Mouse (Mus musculus) forebrain, embryonic 15.5 days (tissue): Measurements from ENCODE around the gene Dner. TPM values are rescaled to one million over a fixed set of nuclear protein-coding genes. Genes with fewer than 3 reads are reported as not detected.
"Not testable (repeated sequence)": the region's sequence is repeated elsewhere in the genome, so short reads cannot be mapped to it uniquely, and the experiment has no call there.

Experiments used
- ATAC-seq: fragments of 200-750 bp; cut with Nextera tagmentation; replicated peaks from 2 replicates; pipeline ENCODE4 v1.8.0; 2017; ENCODE audit warnings: mild to moderate bottlenecking, moderate TSS enrichment, moderate library complexity
- H3K27ac ChIP-seq: fragments of 300-500 bp; sonication (generic); replicated peaks from 2 replicates; pipeline ENCODE4 v1.5.1; 2015; ENCODE audit warnings: mild to moderate bottlenecking, inconsistent platforms
- H3K27me3 ChIP-seq: fragments of 300-500 bp; sonication (generic); 2 replicates; pipeline ENCODE4 v1.6.1; 2015; ENCODE audit warnings: inconsistent platforms
- H3K36me3 ChIP-seq: fragments of 300-500 bp; sonication (generic); 2 replicates; pipeline ENCODE4 v1.6.1; 2015; ENCODE audit warnings: mild to moderate bottlenecking, inconsistent platforms
- H3K4me1 ChIP-seq: fragments of 300-500 bp; sonication (generic); 2 replicates; pipeline ENCODE4 v1.6.1; 2015; ENCODE audit warnings: inconsistent platforms
- H3K4me2 ChIP-seq: fragments of 300-500 bp; sonication (generic); replicated peaks from 2 replicates; pipeline ENCODE4 v1.6.1; 2015; ENCODE audit warnings: mild to moderate bottlenecking, inconsistent platforms
- H3K4me3 ChIP-seq: fragments of 300-500 bp; sonication (generic); 2 replicates; pipeline ENCODE4 v1.5.1; 2015; ENCODE audit warnings: mild to moderate bottlenecking, inconsistent platforms
- H3K9ac ChIP-seq: fragments of 300-500 bp; sonication (generic); replicated peaks from 2 replicates; pipeline ENCODE4 v1.6.1; 2015; ENCODE audit warnings: mild to moderate bottlenecking, inconsistent platforms
- H3K9me3 ChIP-seq: fragments of 300-500 bp; sonication (generic); 2 replicates; pipeline ENCODE4 v1.6.1; 2016; ENCODE audit warnings: inconsistent platforms
- WGBS: fragments of 180-500 bp; shearing (Covaris S2); methylation state at CpG from one replicate; pipeline ENCODE4 v1.1.7; 2015; ENCODE audit warnings: mixed read lengths; 5-methylcytosine and 5-hydroxymethylcytosine counted together
- polyA plus RNA-seq: library from polyadenylated mRNA; unstranded; fragments of >200 nt; fragmentation: Nextera tagmentation; extraction: Ambion mirVana; gene quantifications from 2 replicates; pipeline ENCODE4 v1.2.1, GENCODE M21; 2015

Gene Dner
- polyA plus RNA-seq, 1 experiment from 2014 or later, result 178 TPM

- peaks cover 6% of the 10 kb centered on the region for H3K36me3 ChIP-seq
- ATAC-seq, result no peak
- H3K4me2 ChIP-seq, result no peak overlapping the region
- no peak overlapping the region for H3K4me3 ChIP-seq
- H3K27me3 ChIP-seq, result no peaks in the 10 kb centered on the region
- 81% methylated on average over 3 of the region's 3 CpGs for WGBS
- no peak overlapping the region for H3K27ac ChIP-seq
- H3K9me3 ChIP-seq, result no peaks in the 10 kb centered on the region
- no peak overlapping the region for H3K9ac ChIP-seq
- H3K4me1 ChIP-seq, result no peaks in the 10 kb centered on the region
Observed at GRCm38 (mm10) chr1:84380895-84381294, 315.1 kb downstream of the Dner start.

- no peaks in the 10 kb centered on the region for H3K36me3 ChIP-seq
- no peaks in the 10 kb centered on the region for H3K27me3 ChIP-seq
- no peak overlapping the region for H3K4me3 ChIP-seq
- H3K9me3 ChIP-seq, result no peaks in the 10 kb centered on the region
- H3K4me1 ChIP-seq, result peaks cover 4% of the 10 kb centered on the region
- ATAC-seq, result no peak
- WGBS, result 81% methylated on average over 3 of the region's 3 CpGs
- H3K27ac ChIP-seq, result no peak overlapping the region
- H3K9ac ChIP-seq, result no peak overlapping the region
- no peak overlapping the region for H3K4me2 ChIP-seq
Observed at GRCm38 (mm10) chr1:84367733-84368132, 328.3 kb downstream of the Dner start.

GRCm38 (mm10) chr1:84366553-84366952 lies 329.5 kb downstream of the Dner start:
- no peak for ATAC-seq
- no peaks in the 10 kb centered on the region for H3K27me3 ChIP-seq
- no peak overlapping the region for H3K4me2 ChIP-seq
- no peak overlapping the region for H3K4me3 ChIP-seq
- no peak overlapping the region for H3K9ac ChIP-seq
- no peaks in the 10 kb centered on the region for H3K9me3 ChIP-seq
- no peaks in the 10 kb centered on the region for H3K36me3 ChIP-seq
- H3K27ac ChIP-seq, result no peak overlapping the region
- peaks cover 4% of the 10 kb centered on the region for H3K4me1 ChIP-seq
- 79% methylated on average over 3 of the region's 3 CpGs for WGBS

GRCm38 (mm10) chr1:84363967-84364366 lies 332.1 kb downstream of the Dner start, which contains the start of gene Pid1:
Pid1 (minus strand) TSS chr1:84364180.
- WGBS, result 91% methylated on average over 8 of the region's 8 CpGs
- no peaks in the 10 kb centered on the region for H3K36me3 ChIP-seq
- no peak within 1 kb of the TSS for H3K4me2 ChIP-seq
- no peak within 1 kb of the TSS for H3K9ac ChIP-seq
- no peak within 1 kb of the TSS for H3K27ac ChIP-seq
- H3K9me3 ChIP-seq, result no peaks in the 10 kb centered on the region
- H3K4me1 ChIP-seq, result peaks cover 4% of the 10 kb centered on the region
- H3K27me3 ChIP-seq, result no peaks in the 10 kb centered on the region
- ATAC-seq, result no peak
- H3K4me3 ChIP-seq, result no peak within 1 kb of the TSS

GRCm38 (mm10) chr1:84362709-84363617 lies 333.1 kb downstream of the Dner start:
- Histone ChIP-seq H3K9me3 (no peaks in the 10 kb centered on the region), H3K4me1 (peaks cover 4% of the 10 kb centered on the region), H3K4me3 (no peak overlapping the region), H3K4me2 (no peak overlapping the region), H3K36me3 (no peaks in the 10 kb centered on the region), H3K9ac (no peak overlapping the region), H3K27me3 (no peaks in the 10 kb centered on the region), H3K27ac (no peak overlapping the region)
- 87% methylated on average over 7 of the region's 7 CpGs for WGBS
- no peak for ATAC-seq

- Histone ChIP-seq H3K4me2 (no peak overlapping the region), H3K9me3 (no peaks in the 10 kb centered on the region), H3K27me3 (no peaks in the 10 kb centered on the region), H3K9ac (no peak overlapping the region), H3K4me1 (peaks cover 4% of the 10 kb centered on the region), H3K27ac (no peak overlapping the region), H3K36me3 (no peaks in the 10 kb centered on the region), H3K4me3 (no peak overlapping the region)
- ATAC-seq, result no peak
- 85% methylated on average over 1 of the region's 1 CpGs for WGBS
Observed at GRCm38 (mm10) chr1:84362209-84362608, 333.8 kb downstream of the Dner start.

- WGBS, result 85% methylated on average over 3 of the region's 3 CpGs
- Histone ChIP-seq H3K4me2 (no peak overlapping the region), H3K4me3 (no peak overlapping the region), H3K36me3 (no peaks in the 10 kb centered on the region), H3K9ac (no peak overlapping the region), H3K27me3 (no peaks in the 10 kb centered on the region), H3K4me1 (peaks cover 4% of the 10 kb centered on the region), H3K27ac (no peak overlapping the region), H3K9me3 (no peaks in the 10 kb centered on the region)
- no peak for ATAC-seq
Observed at GRCm38 (mm10) chr1:84361389-84361788, 334.6 kb downstream of the Dner start.

GRCm38 (mm10) chr1:84359611-84360500 lies 336.2 kb downstream of the Dner start:
- WGBS, result 85% methylated on average over 6 of the region's 6 CpGs
- no peak for ATAC-seq
- Histone ChIP-seq H3K4me3 (no peak overlapping the region), H3K27me3 (no peaks in the 10 kb centered on the region), H3K4me1 (no peaks in the 10 kb centered on the region), H3K4me2 (no peak overlapping the region), H3K9ac (no peak overlapping the region), H3K27ac (no peak overlapping the region), H3K9me3 (no peaks in the 10 kb centered on the region), H3K36me3 (no peaks in the 10 kb centered on the region)

- H3K4me3 ChIP-seq, result no peak overlapping the region
- H3K4me1 ChIP-seq, result no peaks in the 10 kb centered on the region
- ATAC-seq, result no peak
- no peak overlapping the region for H3K9ac ChIP-seq
- 94% methylated on average over 5 of the region's 5 CpGs for whole genome bisulfite sequencing
- no peaks in the 10 kb centered on the region for H3K9me3 ChIP-seq
- H3K4me2 ChIP-seq, result no peak overlapping the region
- no peaks in the 10 kb centered on the region for H3K36me3 ChIP-seq
- no peak overlapping the region for H3K27ac ChIP-seq
- no peaks in the 10 kb centered on the region for H3K27me3 ChIP-seq
Observed at GRCm38 (mm10) chr1:84357216-84357615, 338.8 kb downstream of the Dner start.

GRCm38 (mm10) chr1:84350262-84350661 lies 345.8 kb downstream of the Dner start:
- Histone ChIP-seq H3K36me3 (no peaks in the 10 kb centered on the region), H3K27ac (no peak overlapping the region), H3K9ac (no peak overlapping the region), H3K4me3 (no peak overlapping the region), H3K27me3 (no peaks in the 10 kb centered on the region), H3K9me3 (no peaks in the 10 kb centered on the region), H3K4me1 (no peaks in the 10 kb centered on the region), H3K4me2 (no peak overlapping the region)
- WGBS, result 93% methylated on average over 2 of the region's 2 CpGs
- ATAC-seq, result no peak

GRCm38 (mm10) chr1:84347796-84348476 lies 348.1 kb downstream of the Dner start:
- Histone ChIP-seq H3K4me1 (no peaks in the 10 kb centered on the region), H3K4me3 (no peak overlapping the region), H3K9me3 (no peaks in the 10 kb centered on the region), H3K4me2 (no peak overlapping the region), H3K27ac (no peak overlapping the region), H3K9ac (no peak overlapping the region), H3K36me3 (no peaks in the 10 kb centered on the region), H3K27me3 (no peaks in the 10 kb centered on the region)
- ATAC-seq, result no peak
- 78% methylated on average over 3 of the region's 3 CpGs for WGBS

- H3K9ac ChIP-seq, H3K4me2 ChIP-seq, H3K4me1 ChIP-seq, ATAC-seq, H3K36me3 ChIP-seq, H3K9me3 ChIP-seq, H3K27ac ChIP-seq, H3K4me3 ChIP-seq, H3K27me3 ChIP-seq: not testable (repeated sequence)
- WGBS, result 36% methylated on average over 3 of the region's 3 CpGs
Observed at GRCm38 (mm10) chr1:84332797-84333196, 363.2 kb downstream of the Dner start.
